Mouse (Mus musculus): ENCODE data around the gene Pxdn.

DNA sequence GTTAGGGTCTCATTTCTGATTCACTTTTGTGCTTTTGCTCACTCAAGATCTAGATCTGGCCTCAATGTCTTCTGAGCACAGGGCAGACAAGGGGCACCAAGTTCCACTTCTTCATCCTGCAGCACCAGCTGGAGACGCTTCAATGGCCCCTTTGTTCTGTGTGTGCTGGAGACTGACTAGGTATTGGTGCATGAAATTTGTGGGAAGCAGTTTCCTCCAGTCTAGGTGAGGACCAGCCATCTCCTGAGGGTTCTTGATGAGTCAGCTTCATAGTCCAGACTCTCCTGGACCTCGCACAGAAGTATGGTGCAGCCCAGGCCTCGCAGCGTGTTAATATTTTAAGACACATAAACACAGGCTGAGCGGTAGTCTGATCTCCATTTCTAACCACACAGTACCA lies 97.3 kb downstream of the Pxdn start:
- no peak for TF ChIP-seq CTCF (IDR thresholded peaks at IDR 0.05; ENCODE audit: low read depth, low read length)
- TF ChIP-seq POLR2A (IDR thresholded peaks at IDR 0.05; ENCODE audit: borderline replicate concordance, low read depth, low read length) = no peak
